Mouse (Mus musculus) CH12.LX (cell line): ENCODE results near the gene Cldnd2. TPM values are rescaled to one million over a fixed set of nuclear protein-coding genes. Genes with fewer than 3 reads are reported as not detected.
A peak's percentile ranks its signal among the peaks of the same experiment; 100 is the strongest.

Source experiments
- DNase-seq: peaks from one replicate; pipeline ENCODE4 v3.0.0-alpha.2; 2013; ENCODE audit errors: extremely low read depth
- H3K27ac ChIP-seq: 2 replicates; pipeline ENCODE4 v1.5.1; 2012; ENCODE audit warnings: low read depth, mild to moderate bottlenecking, control low read depth, moderate library complexity; ENCODE audit not compliant: insufficient read depth
- H3K27me3 ChIP-seq: replicated peaks from 2 replicates; pipeline ENCODE3; 2012; ENCODE audit warnings: inconsistent platforms
- H3K36me3 ChIP-seq, 2 experiments: replicated peaks in 1 of 2; 2 replicates each; pipeline versions ENCODE3 to v1.6.1; 2012; ENCODE audit warnings: inconsistent platforms in 1 of 2, low read length in 1 of 2, mild to moderate bottlenecking in 1 of 2, mixed read lengths in 1 of 2, moderate library complexity in 1 of 2; ENCODE audit not compliant: control insufficient read depth in 1 of 2, insufficient read depth in 1 of 2
- H3K4me1 ChIP-seq, 2 experiments: 2 replicates each; pipeline ENCODE4 v1.6.1; 2012; ENCODE audit warnings: inconsistent platforms in 1 of 2, moderate library complexity in 1 of 2; ENCODE audit not compliant: insufficient read depth in 2 of 2, control insufficient read depth in 1 of 2
- H3K4me2 ChIP-seq: 2 replicates; pipeline ENCODE4 v1.6.1; 2012; ENCODE audit warnings: low read depth, mild to moderate bottlenecking, control low read depth; ENCODE audit not compliant: poor library complexity, insufficient read depth, severe bottlenecking
- H3K4me3 ChIP-seq, 3 experiments: fragments of 150-350 bp in 1 of 3; sonication (generic) in 1 of 3; replicated peaks in 1 of 3; 2 replicates each; pipeline versions ENCODE3 to v1.5.1; 2011 to 2012; ENCODE audit warnings: low read depth in 2 of 3, low read length in 2 of 3, mild to moderate bottlenecking in 2 of 3, moderate library complexity in 2 of 3, control low read depth in 1 of 3, improper control_type of control experiment in 1 of 3, inconsistent platforms in 1 of 3, mixed read lengths in 1 of 3; ENCODE audit not compliant: poor library complexity in 1 of 3
- H3K79me2 ChIP-seq: replicated peaks from 2 replicates; pipeline ENCODE4 v1.6.1; 2012; ENCODE audit warnings: mild to moderate bottlenecking, moderate library complexity; ENCODE audit not compliant: control insufficient read depth, poor library complexity, insufficient read depth, severe bottlenecking; ENCODE audit errors: extremely low read depth
- H3K9ac ChIP-seq: 2 replicates; pipeline ENCODE4 v1.6.1; 2012; ENCODE audit warnings: low read depth, mild to moderate bottlenecking, control low read depth, moderate library complexity; ENCODE audit not compliant: insufficient read depth
- H3K9me3 ChIP-seq: replicated peaks from 2 replicates; pipeline ENCODE3; 2012; ENCODE audit warnings: low read length, inconsistent platforms, mixed read lengths
- CHD1 ChIP-seq: IDR thresholded peaks from 2 replicates; pipeline ENCODE4 v1.6.1; 2012; ENCODE audit warnings: low read depth, low read length, improper control_type of control experiment, inconsistent platforms
- CTCF ChIP-seq, 2 experiments: IDR thresholded peaks in 1 of 2; conservative IDR thresholded peaks in 1 of 2; 2 replicates each; pipeline ENCODE4 v1.5.1; 2011 to 2012; ENCODE audit warnings: low read depth in 2 of 2, low read length in 2 of 2, improper control_type of control experiment in 1 of 2, inconsistent platforms in 1 of 2, mild to moderate bottlenecking in 1 of 2, moderate library complexity in 1 of 2
- EP300 ChIP-seq: IDR thresholded peaks from 2 replicates; pipeline ENCODE4 v1.6.1; 2011; ENCODE audit warnings: low read length, improper control_type of control experiment
- MAX ChIP-seq: IDR thresholded peaks from 2 replicates; pipeline ENCODE4 v1.6.1; 2011; ENCODE audit warnings: low read length, improper control_type of control experiment
- RAD21 ChIP-seq: IDR thresholded peaks from 2 replicates; pipeline ENCODE4 v1.6.1; 2011; ENCODE audit warnings: low read depth, mild to moderate bottlenecking, low read length, improper control_type of control experiment, moderate library complexity
- SMC3 ChIP-seq: IDR thresholded peaks from 2 replicates; pipeline ENCODE4 v1.6.1; 2011; ENCODE audit warnings: low read depth, low read length, improper control_type of control experiment
- TCF12 ChIP-seq: IDR thresholded peaks from 2 replicates; pipeline ENCODE4 v1.6.1; 2014; ENCODE audit warnings: low read depth, mild to moderate bottlenecking, inconsistent platforms, low read length, improper control_type of control experiment
- ZNF384 ChIP-seq: IDR thresholded peaks from 2 replicates; pipeline ENCODE4 v1.6.1; 2012; ENCODE audit warnings: low read depth, low read length, improper control_type of control experiment, inconsistent platforms
- dilution Hi-C: fragments of 300-500 bp; cut with MboI; formaldehyde crosslinking; loops from 2 replicates; pipeline ENCODE4 v1.14.3; 2020; ENCODE audit warnings: low sequenced_read_pairs; ENCODE audit not compliant: extremely low pct_unique_long_range_greater_than_20kb, extremely low pct_ligation_motif_present
- in situ Hi-C: fragments of 300-500 bp; cut with MboI; formaldehyde crosslinking; loops from 3 replicates; pipeline ENCODE4 v1.14.3; 2019; ENCODE audit warnings: low sequenced_read_pairs, low pct_ligation_motif_present, low pct_unique_long_range_greater_than_20kb, mixed read lengths
- polyA plus RNA-seq: library from polyadenylated mRNA; unstranded; fragments of >175 nt; gene quantifications from 2 replicates; pipeline ENCODE4 v1.2.1, GENCODE M21; 2012; ENCODE audit warnings: low read depth; ENCODE audit not compliant: insufficient read length
- total RNA-seq, 2 experiments: library from RNA; depleted of rRNA; stranded (reverse); fragments of 300-350 nt in 1 of 2; fragments of >200 nt in 1 of 2; gene quantifications; 2 replicates each; pipeline ENCODE4 v1.2.3; 2012 to 2014

Cldnd2 gene
- total and polyA plus RNA-seq, 3 experiments, result not detected

DNA sequence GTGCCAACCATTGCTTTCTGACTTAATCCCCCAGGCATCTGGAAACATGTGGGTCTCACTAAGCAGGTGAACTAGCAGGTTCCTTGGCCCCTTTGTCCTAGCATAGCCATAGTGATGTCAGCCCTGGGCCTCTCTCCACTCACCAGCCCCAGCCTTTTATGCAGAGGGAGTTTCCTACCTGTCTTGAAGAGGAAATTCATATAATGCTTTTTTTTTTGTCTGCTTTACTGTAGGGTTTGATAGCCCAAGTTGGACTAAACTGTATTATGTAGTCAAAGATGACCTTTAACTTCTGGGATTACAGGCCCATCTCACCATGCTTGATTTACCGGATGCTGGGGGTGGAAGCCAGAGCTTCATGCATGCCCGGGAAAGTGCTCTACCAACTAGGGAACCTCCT is 9.2 kb downstream of the Cldnd2 start:
- H3K36me3 ChIP-seq, result peaks cover 24 to 59% of the 10 kb centered on the region in 2 experiments
- dilution Hi-C loops (no loop called here), in situ Hi-C loops (no loop called here)
- H3K4me3 ChIP-seq, result no peak overlapping the region
- H3K4me2 ChIP-seq, result no peak overlapping the region
- no peaks in the 10 kb centered on the region for H3K27me3 ChIP-seq
- H3K79me2 ChIP-seq, result no peaks in the 10 kb centered on the region; the same call in 1 of the 2 replicates
- no peak overlapping the region for H3K9ac ChIP-seq
- H3K4me1 ChIP-seq, result peaks cover 20 to 59% of the 10 kb centered on the region in 2 experiments
- TF ChIP-seq CHD1 (no peak), ZNF384 (peak; percentile 69)
- no peak for DNase-seq
- H3K27ac ChIP-seq, result no peak overlapping the region
- H3K9me3 ChIP-seq, result no peaks in the 10 kb centered on the region

DNA sequence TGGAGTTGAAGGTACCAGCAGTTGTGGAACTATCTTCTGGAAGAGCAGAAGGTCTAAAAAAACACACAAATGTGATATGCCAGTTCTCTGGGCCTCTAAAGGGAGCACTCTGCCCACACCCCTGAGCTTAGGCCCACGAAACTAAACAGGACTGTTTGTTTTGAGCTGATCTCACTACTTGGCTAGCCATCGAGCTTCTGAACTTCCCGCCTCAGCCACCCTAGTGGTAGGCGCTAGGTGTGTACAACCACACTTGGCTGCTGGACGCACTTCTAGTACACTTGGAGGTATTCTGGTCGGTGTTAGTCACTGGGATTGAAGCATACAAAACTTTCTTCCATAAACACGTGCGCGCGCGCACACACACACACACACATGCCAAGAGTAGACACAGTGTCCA is 11.1 kb downstream of the Cldnd2 start:
- TF ChIP-seq CTCF (conservative IDR thresholded peaks at IDR 0.05 in 1 of 2, IDR thresholded peaks at IDR 0.05 in 1 of 2; ENCODE audit: low read depth in 2 of 2, low read length in 2 of 2) (0 out of 4 replicates have a peak, but pooled peaks of 1 of the 2 experiments have one; percentile 6), EP300 (no peak)
- in situ Hi-C loops, result no loop called here
- Histone ChIP-seq H3K27ac (no peak overlapping the region), H3K4me1 (peaks cover 8 to 43% of the 10 kb centered on the region in 2 experiments), H3K36me3 (peaks cover 39 to 78% of the 10 kb centered on the region in 2 experiments), H3K4me2 (no peak overlapping the region), H3K9ac (no peak overlapping the region), H3K9me3 (no peaks in the 10 kb centered on the region), H3K27me3 (no peaks in the 10 kb centered on the region), H3K4me3 (no peak overlapping the region), H3K79me2 (no peaks in the 10 kb centered on the region; the same call in 1 of the 2 replicates)
- dilution Hi-C loops, result no loop called here
- no peak for DNase-seq

DNA sequence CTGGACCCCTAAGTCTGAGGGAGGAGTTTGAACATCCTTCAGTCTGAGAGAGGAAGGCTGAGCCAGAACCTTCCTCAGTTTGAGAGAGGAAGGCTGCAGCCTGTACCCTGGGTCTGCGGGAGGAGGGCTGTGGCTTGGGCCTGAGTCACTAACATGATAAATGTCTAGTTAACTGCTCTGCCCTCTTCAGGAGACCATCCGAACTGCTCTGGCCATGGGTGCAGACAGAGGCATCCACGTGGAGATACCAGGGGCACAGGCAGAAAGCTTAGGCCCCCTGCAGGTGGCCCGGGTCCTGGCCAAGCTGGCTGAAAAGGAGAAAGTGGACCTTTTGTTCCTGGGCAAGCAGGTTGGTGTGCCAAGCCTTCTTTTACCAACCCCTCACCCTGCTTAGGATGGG is 12.0 kb downstream of the Cldnd2 start:
- dilution Hi-C loops, result no loop called here
- peak; percentile 52 for DNase-seq
- peaks cover 47 to 81% of the 10 kb centered on the region in 2 experiments for H3K36me3 ChIP-seq
- H3K4me1 ChIP-seq, result peaks cover 4 to 34% of the 10 kb centered on the region in 2 experiments; a peak in 3 of 4 replicates
- H3K9me3 ChIP-seq, result no peaks in the 10 kb centered on the region
- no peak overlapping the region for H3K4me3 ChIP-seq
- H3K79me2 ChIP-seq, result no peaks in the 10 kb centered on the region; the same call in 1 of the 2 replicates
- no peak overlapping the region for H3K27ac ChIP-seq
- in situ Hi-C loops, result no loop called here
- H3K9ac ChIP-seq, result no peak overlapping the region
- no peaks in the 10 kb centered on the region for H3K27me3 ChIP-seq
- no peak overlapping the region for H3K4me2 ChIP-seq
- TF ChIP-seq RAD21 (peak; percentile 24), TCF12 (no peak), CTCF (conservative IDR thresholded peaks at IDR 0.05 in 1 of 2, IDR thresholded peaks at IDR 0.05 in 1 of 2; ENCODE audit: low read depth in 2 of 2, low read length in 2 of 2) (peak; percentile 32 to 58; a peak in 3 of 4 replicates), SMC3 (peak; percentile 29; the same call in 1 of the 2 replicates), MAX (no peak)
